Mouse (Mus musculus) gastrocnemius, postnatal 25 days (tissue): Measurements from ENCODE around the gene Usp13. TPM values are rescaled to one million over a fixed set of nuclear protein-coding genes. Genes with fewer than 3 reads are reported as not detected.

Experiments used
- DNase-seq: peaks from one replicate; pipeline ENCODE4 v3.0.0; 2022
- total RNA-seq, 2 experiments: library from RNA; stranded (reverse); gene quantifications; 1 replicate in 1 of 2; 2 replicates in 1 of 2; pipeline ENCODE4 v1.2.3; 2021

The Usp13 gene
- total RNA-seq, 2 experiments from 2014 or later: 200 to 220 TPM

- DNase-seq: no peak
Measured at GRCm38 (mm10) chr3:32939802-32940501, 122.6 kb downstream of the Usp13 start.

- DNase-seq: no peak
Measured at GRCm38 (mm10) chr3:32947486-32947885, 130.1 kb downstream of the Usp13 start.

- no peak for DNase-seq
Measured at GRCm38 (mm10) chr3:32951382-32951781, 134.0 kb downstream of the Usp13 start.

DNA sequence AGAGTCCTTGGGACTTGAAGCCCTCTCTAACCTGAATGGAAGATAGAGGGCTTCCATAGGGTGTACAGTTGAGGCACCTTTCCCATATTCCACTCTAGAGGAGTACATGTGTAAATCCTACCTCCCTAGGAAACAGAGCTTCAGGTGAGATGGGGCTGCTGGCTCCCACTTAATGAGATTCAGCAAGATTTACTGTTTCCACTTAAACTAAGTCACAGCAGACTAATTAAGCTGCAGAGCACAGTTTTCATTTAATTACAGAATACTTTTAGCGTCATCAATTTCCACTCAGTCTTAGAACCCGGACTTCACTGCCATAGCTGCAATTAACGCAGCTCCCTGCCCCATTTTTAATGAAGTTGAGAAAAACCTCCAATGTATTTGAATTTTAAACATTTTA lies 144.1 kb downstream of the Usp13 start:
- no peak for DNase-seq

- no peak for DNase-seq
Measured at GRCm38 (mm10) chr3:32965528-32965927, 148.2 kb downstream of the Usp13 start.

- no peak for DNase-seq
Measured at GRCm38 (mm10) chr3:32968671-32969425, 151.5 kb downstream of the Usp13 start.

DNA sequence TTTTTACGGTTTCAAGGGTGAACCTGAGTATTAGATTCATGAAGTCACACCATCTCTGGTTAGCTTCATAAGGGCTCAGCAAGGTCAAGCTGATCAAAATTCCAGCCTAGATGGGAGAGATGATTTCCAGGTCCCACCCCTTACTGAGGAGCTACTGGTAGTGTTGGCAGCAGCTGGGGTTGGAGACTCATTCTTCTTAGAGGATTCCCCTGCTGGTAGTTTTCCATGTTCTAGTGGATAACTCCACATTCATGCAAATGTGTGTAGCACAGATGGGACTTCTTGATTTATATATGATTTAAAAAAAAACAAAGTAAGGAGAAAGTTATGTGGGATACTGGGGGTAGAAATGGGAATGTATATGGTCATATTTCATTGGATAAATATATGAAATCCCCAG lies 152.9 kb downstream of the Usp13 start:
- no peak for DNase-seq

DNA sequence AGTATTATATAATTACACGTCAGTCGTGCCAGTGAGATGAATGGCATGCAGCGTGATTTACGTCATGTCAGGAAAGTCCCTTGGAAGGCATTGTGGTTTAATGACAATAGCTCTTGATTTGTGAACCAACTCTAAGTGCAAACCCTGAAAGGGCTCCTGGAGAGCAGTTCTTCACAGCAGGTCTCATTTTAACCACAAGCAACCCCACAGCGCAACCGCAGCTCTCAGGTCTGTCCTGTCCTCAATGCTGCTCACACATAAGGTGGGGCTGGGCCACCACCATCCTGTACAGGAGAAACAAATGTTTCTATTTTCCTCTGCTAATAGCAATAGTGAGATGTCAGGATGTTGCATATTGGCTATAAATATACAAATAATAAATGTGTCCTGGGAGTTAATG lies 161.9 kb downstream of the Usp13 start:
- DNase-seq: no peak

DNA sequence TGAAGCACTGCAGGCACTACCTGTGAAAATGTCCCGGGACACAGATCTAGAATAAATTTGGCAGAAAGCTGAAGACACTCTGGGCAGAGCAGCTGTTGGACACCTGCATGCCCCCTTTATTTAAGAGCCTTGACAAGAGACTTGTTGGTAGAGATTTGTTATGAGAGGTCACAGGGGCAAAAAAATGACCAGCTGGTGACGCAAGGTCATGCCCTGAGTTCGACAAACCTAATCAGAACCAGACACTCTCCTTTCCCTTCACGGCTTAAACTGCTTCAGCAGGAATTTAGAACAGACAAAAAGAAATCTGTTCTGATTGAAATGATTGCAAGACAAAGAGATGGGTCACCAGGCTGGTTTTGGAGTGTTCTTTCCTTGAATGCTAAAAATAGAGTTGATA lies 162.6 kb downstream of the Usp13 start:
- DNase-seq: no peak

- no peak for DNase-seq
Measured at GRCm38 (mm10) chr3:32985141-32985540, 167.8 kb downstream of the Usp13 start.

Other genes with a start within 250 kb of the Usp13 start
- 1 to 10 TPM; 6.2 to 7.9 TPM for gene Gnb4, start 201.0 kb upstream of the Usp13 start, total RNA-seq
- gene Actl6a, start 111.2 kb upstream of the Usp13 start, total RNA-seq: 10 to 100 TPM; 14.8 to 16.8 TPM
- gene Ndufb5, start 80.6 kb upstream of the Usp13 start, total RNA-seq: 100 to 1,000 TPM; 583 to 623 TPM
- gene Mrpl47, start 79.9 kb upstream of the Usp13 start, total RNA-seq: 10 to 100 TPM; 30.5 to 33.2 TPM